Mouse (Mus musculus): ENCODE measurements around the gene Vsir. TPM values are rescaled to one million over a fixed set of nuclear protein-coding genes. Genes with fewer than 3 reads are reported as not detected.

Vsir gene
- polyA plus RNA-seq, 1 experiment from 2014 or later, result 1.7 TPM

DNA sequence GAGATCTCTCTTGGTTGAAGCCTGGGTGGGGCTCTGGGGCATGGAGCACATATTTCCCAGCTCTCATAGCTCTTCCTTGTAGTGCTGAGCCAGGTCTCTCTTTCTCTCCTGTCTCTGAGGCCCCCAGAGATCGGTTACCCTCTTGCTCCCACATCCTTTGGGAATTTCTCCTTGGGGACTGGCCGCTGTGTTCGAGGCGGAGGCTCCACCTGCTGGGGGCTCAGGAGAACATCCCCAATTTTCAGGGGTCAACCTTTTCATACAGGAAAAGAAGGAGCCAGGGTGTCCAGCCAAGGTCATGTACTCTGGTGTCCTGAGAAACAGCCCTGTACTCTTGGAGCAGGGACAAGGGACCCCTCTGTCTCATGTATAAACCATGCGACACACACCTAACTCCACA, 65.1 kb downstream of the Vsir start:
- no peaks in the 10 kb centered on the region for H3K36me3 ChIP-seq (replicated peaks; ENCODE audit: control insufficient read depth, insufficient read depth, low read depth, low read length)
- H3K9me3 ChIP-seq (replicated peaks; ENCODE audit: control insufficient read depth, low read length), result no peaks in the 10 kb centered on the region
- H3K27ac ChIP-seq (replicated peaks; ENCODE audit: low read depth, low read length), result no peak overlapping the region
- DNase-seq (ENCODE audit: low spot score) (peak; percentile 18), ATAC-seq (replicated peaks; ENCODE audit: insufficient number of reproducible peaks, low FRiP score, low TSS enrichment, low read depth) (no peak)
- H3K27me3 ChIP-seq (ENCODE audit: control insufficient read depth, insufficient read depth, low read length), result no peaks in the 10 kb centered on the region
- no peaks in the 10 kb centered on the region for H3K4me1 ChIP-seq (ENCODE audit: control insufficient read depth, insufficient read depth, low read length)
- H3K4me2 ChIP-seq (ENCODE audit: low read depth, low read length), result no peak overlapping the region
- 21% methylated on average over 5 of the region's 5 CpGs for WGBS
- no peak overlapping the region for H3K9ac ChIP-seq (replicated peaks; ENCODE audit: low read length)
- no peak overlapping the region for H3K4me3 ChIP-seq (ENCODE audit: low read depth, low read length)

DNA sequence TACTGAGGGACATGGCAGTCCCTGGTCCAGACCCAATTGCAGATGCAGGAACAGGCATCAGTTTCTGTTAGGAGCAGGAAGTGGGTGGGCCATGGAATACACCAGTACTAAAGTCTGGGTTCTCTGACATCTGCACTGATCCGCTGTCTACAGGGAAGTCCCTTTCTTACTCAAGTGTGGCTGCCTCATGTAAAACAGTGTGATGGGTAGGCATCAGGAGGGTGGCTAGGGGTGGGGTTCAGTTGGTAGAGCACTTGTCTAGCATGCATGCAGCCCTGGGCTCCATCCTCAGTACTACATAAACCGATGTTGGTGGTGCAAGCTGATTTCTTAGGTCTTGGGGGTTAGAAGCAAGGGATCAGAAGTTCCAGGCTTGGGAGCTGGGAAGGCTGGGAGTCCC, 67.1 kb downstream of the Vsir start:
- Histone ChIP-seq H3K9me3 (replicated peaks; ENCODE audit: control insufficient read depth, low read length) (no peaks in the 10 kb centered on the region), H3K4me1 (ENCODE audit: control insufficient read depth, insufficient read depth, low read length) (no peaks in the 10 kb centered on the region), H3K27me3 (ENCODE audit: control insufficient read depth, insufficient read depth, low read length) (no peaks in the 10 kb centered on the region), H3K36me3 (replicated peaks; ENCODE audit: control insufficient read depth, insufficient read depth, low read depth, low read length) (no peaks in the 10 kb centered on the region), H3K4me3 (ENCODE audit: low read depth, low read length) (no peak overlapping the region), H3K4me2 (ENCODE audit: low read depth, low read length) (no peak overlapping the region), H3K9ac (replicated peaks; ENCODE audit: low read length) (no peak overlapping the region), H3K27ac (replicated peaks; ENCODE audit: low read depth, low read length) (no peak overlapping the region)
- ATAC-seq (replicated peaks; ENCODE audit: insufficient number of reproducible peaks, low FRiP score, low TSS enrichment, low read depth), result no peak
- no peak for DNase-seq (ENCODE audit: low spot score)
- 72% methylated on average over 2 of the region's 2 CpGs for WGBS

GRCm38 (mm10) chr10:60417041-60417440, 70.4 kb downstream of the Vsir start:
- H3K36me3 ChIP-seq (replicated peaks; ENCODE audit: control insufficient read depth, insufficient read depth, low read depth, low read length), result no peaks in the 10 kb centered on the region
- 92% methylated on average over 2 of the region's 2 CpGs for WGBS
- DNase-seq (ENCODE audit: low spot score), result no peak

GRCm38 (mm10) chr10:60418137-60418536, 71.5 kb downstream of the Vsir start:
- no peaks in the 10 kb centered on the region for H3K4me1 ChIP-seq (ENCODE audit: control insufficient read depth, insufficient read depth, low read length)
- 16% methylated on average over 3 of the region's 3 CpGs for WGBS
- H3K36me3 ChIP-seq (replicated peaks; ENCODE audit: control insufficient read depth, insufficient read depth, low read depth, low read length), result no peaks in the 10 kb centered on the region
- ATAC-seq (replicated peaks; ENCODE audit: insufficient number of reproducible peaks, low FRiP score, low TSS enrichment, low read depth) (no peak), DNase-seq (ENCODE audit: low spot score) (peak; percentile 81)
- H3K27me3 ChIP-seq (ENCODE audit: control insufficient read depth, insufficient read depth, low read length), result no peaks in the 10 kb centered on the region
- no peak overlapping the region for H3K4me3 ChIP-seq (ENCODE audit: low read depth, low read length)
- no peak overlapping the region for H3K9ac ChIP-seq (replicated peaks; ENCODE audit: low read length)
- H3K4me2 ChIP-seq (ENCODE audit: low read depth, low read length), result no peak overlapping the region
- no peak overlapping the region for H3K27ac ChIP-seq (replicated peaks; ENCODE audit: low read depth, low read length)
- no peaks in the 10 kb centered on the region for H3K9me3 ChIP-seq (replicated peaks; ENCODE audit: control insufficient read depth, low read length)

More at GRCm38 (mm10) chr10:60417041-60417440, 70.4 kb downstream of the Vsir start:
- H3K9me3 ChIP-seq (replicated peaks; ENCODE audit: control insufficient read depth, low read length), result no peaks in the 10 kb centered on the region
- H3K27me3 ChIP-seq (ENCODE audit: control insufficient read depth, insufficient read depth, low read length), result no peaks in the 10 kb centered on the region
- H3K9ac ChIP-seq (replicated peaks; ENCODE audit: low read length), result no peak overlapping the region
- no peak overlapping the region for H3K4me2 ChIP-seq (ENCODE audit: low read depth, low read length)
- H3K4me1 ChIP-seq (ENCODE audit: control insufficient read depth, insufficient read depth, low read length), result no peaks in the 10 kb centered on the region
- no peak for ATAC-seq (replicated peaks; ENCODE audit: insufficient number of reproducible peaks, low FRiP score, low TSS enrichment, low read depth)
- no peak overlapping the region for H3K4me3 ChIP-seq (ENCODE audit: low read depth, low read length)
- no peak overlapping the region for H3K27ac ChIP-seq (replicated peaks; ENCODE audit: low read depth, low read length)

DNA sequence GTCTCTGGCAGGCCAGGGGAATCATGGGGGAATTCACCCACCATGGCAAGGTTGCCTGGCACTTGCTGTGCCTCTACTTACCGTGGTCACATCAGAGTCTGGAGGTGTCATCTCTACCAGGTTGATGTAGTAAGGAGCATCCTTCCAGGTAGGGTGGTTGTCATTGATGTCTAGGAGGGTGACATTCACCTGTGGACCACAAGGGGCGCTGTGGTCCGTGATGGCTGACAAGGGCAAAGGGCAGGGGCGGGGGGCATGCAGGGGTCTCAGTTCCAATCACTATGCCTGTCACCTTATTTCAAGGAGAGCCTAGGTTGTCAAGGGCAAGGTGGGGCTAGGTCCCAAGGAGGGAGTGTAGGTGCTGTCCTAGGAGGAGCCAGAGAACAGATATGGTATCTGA, 73.0 kb downstream of the Vsir start:
- DNase-seq (ENCODE audit: low spot score), result peak; percentile 9
- H3K36me3 ChIP-seq (replicated peaks; ENCODE audit: control insufficient read depth, insufficient read depth, low read depth, low read length), result no peaks in the 10 kb centered on the region
- H3K27ac ChIP-seq (replicated peaks; ENCODE audit: low read depth, low read length), result no peak overlapping the region
- no peak for ATAC-seq (replicated peaks; ENCODE audit: insufficient number of reproducible peaks, low FRiP score, low TSS enrichment, low read depth)
- no peaks in the 10 kb centered on the region for H3K27me3 ChIP-seq (ENCODE audit: control insufficient read depth, insufficient read depth, low read length)
- WGBS, result 30% methylated on average over 4 of the region's 4 CpGs
- H3K4me3 ChIP-seq (ENCODE audit: low read depth, low read length), result no peak overlapping the region
- no peak overlapping the region for H3K4me2 ChIP-seq (ENCODE audit: low read depth, low read length)
- no peak overlapping the region for H3K9ac ChIP-seq (replicated peaks; ENCODE audit: low read length)
- no peaks in the 10 kb centered on the region for H3K9me3 ChIP-seq (replicated peaks; ENCODE audit: control insufficient read depth, low read length)
- no peaks in the 10 kb centered on the region for H3K4me1 ChIP-seq (ENCODE audit: control insufficient read depth, insufficient read depth, low read length)

Other genes with a start within 250 kb of the Vsir start
- gene Spock2, start 240.6 kb upstream of the Vsir start, polyA plus RNA-seq (2014; fragmentation: Nextera tagmentation; extraction: Ambion mirVana), result 4.8 and 7.4 TPM in 2 replicates
- 0.86 and 1.4 TPM in 2 replicates for gene Chst3, start 127.6 kb upstream of the Vsir start, polyA plus RNA-seq (2014; fragmentation: Nextera tagmentation; extraction: Ambion mirVana)
- gene Psap, start 69.2 kb upstream of the Vsir start, polyA plus RNA-seq (2014; fragmentation: Nextera tagmentation; extraction: Ambion mirVana), result 64.2 and 74.4 TPM in 2 replicates
- 1.2 and 1.3 TPM in 2 replicates for gene Gm17455, start 52.9 kb downstream of the Vsir start, polyA plus RNA-seq (2014; fragmentation: Nextera tagmentation; extraction: Ambion mirVana)

All from embryonic facial prominence, embryonic 11.5 days (tissue).